Mouse (Mus musculus) hindbrain, postnatal 0 days (tissue): ENCODE data around the gene Lnx2. TPM values are rescaled to one million over a fixed set of nuclear protein-coding genes. Genes with fewer than 3 reads are reported as not detected.

ENCODE experiments used
- ATAC-seq: fragments of 200-750 bp; cut with Nextera tagmentation; 2 replicates; pipeline ENCODE4 v1.8.0; 2017; ENCODE audit warnings: mild to moderate bottlenecking, moderate TSS enrichment, moderate library complexity
- DNase-seq: peaks from one replicate; pipeline ENCODE4 v3.0.0-alpha.2; 2015; ENCODE audit warnings: low spot score
- H3K27ac ChIP-seq: fragments of 300-500 bp; sonication (generic); 2 replicates; pipeline ENCODE4 v1.5.1; 2014; ENCODE audit warnings: mild to moderate bottlenecking
- H3K27me3 ChIP-seq: fragments of 300-500 bp; sonication (generic); 2 replicates; pipeline ENCODE4 v1.6.1; 2014; ENCODE audit warnings: low read length, mixed read lengths; ENCODE audit not compliant: insufficient read depth
- H3K36me3 ChIP-seq: fragments of 300-500 bp; sonication (generic); 2 replicates; pipeline ENCODE4 v1.6.1; 2014; ENCODE audit warnings: low read length, mixed read lengths; ENCODE audit not compliant: insufficient read depth
- H3K4me1 ChIP-seq: fragments of 300-500 bp; sonication (generic); 2 replicates; pipeline ENCODE4 v1.6.1; 2014; ENCODE audit warnings: antibody characterized with exemption, low read length, mixed read lengths; ENCODE audit not compliant: insufficient read depth
- H3K4me2 ChIP-seq: fragments of 300-500 bp; sonication (generic); 2 replicates; pipeline ENCODE4 v1.6.1; 2014; ENCODE audit warnings: low read depth, mild to moderate bottlenecking, low read length, moderate library complexity, mixed read lengths
- H3K4me3 ChIP-seq: fragments of 300-500 bp; sonication (generic); 2 replicates; pipeline ENCODE4 v1.5.1; 2014; ENCODE audit warnings: low read length
- H3K9ac ChIP-seq: fragments of 300-500 bp; sonication (generic); replicated peaks from 2 replicates; pipeline ENCODE4 v1.6.1; 2014; ENCODE audit warnings: mild to moderate bottlenecking, low read length, moderate library complexity, mixed read lengths
- H3K9me3 ChIP-seq: fragments of 300-500 bp; sonication (generic); 2 replicates; pipeline ENCODE4 v1.6.1; 2016; ENCODE audit warnings: low read length, mixed read lengths
- CTCF ChIP-seq: IDR thresholded peaks from 2 replicates; pipeline ENCODE4 v1.5.1; 2016; ENCODE audit warnings: antibody characterized with exemption, control low read depth, low read depth
- WGBS: fragments of 180-500 bp; shearing (Covaris S2); extraction: QIAGEN DNeasy Blood & Tissue Kit; methylation state at CpG from one replicate; pipeline ENCODE4 v1.1.7; 2014; 5-methylcytosine and 5-hydroxymethylcytosine counted together
- polyA plus RNA-seq: library from polyadenylated mRNA; unstranded; fragments of >200 nt; fragmentation: Nextera tagmentation; extraction: Ambion mirVana; gene quantifications from 2 replicates; pipeline ENCODE4 v1.2.1, GENCODE M21; 2015
- total RNA-seq: library from RNA; depleted of rRNA; stranded (reverse); fragments of >200 nt; gene quantifications from 2 replicates; pipeline ENCODE4 v1.2.3, GENCODE M21; 2014

Lnx2 gene
- total and polyA plus RNA-seq, 2 experiments from 2014 or later: 3.0 to 9.7 TPM

- no peak overlapping the region for H3K9ac ChIP-seq
- no peak overlapping the region for H3K4me3 ChIP-seq
- no peaks in the 10 kb centered on the region for H3K27me3 ChIP-seq
- DNase-seq (no peak), ATAC-seq (no peak)
- no peaks in the 10 kb centered on the region for H3K4me1 ChIP-seq
- H3K36me3 ChIP-seq: peaks cover 5% of the 10 kb centered on the region; the same call in 1 of the 2 replicates
- no peak overlapping the region for H3K27ac ChIP-seq
- WGBS: 76% methylated on average over 13 of the region's 13 CpGs
- no peak overlapping the region for H3K4me2 ChIP-seq
- TF ChIP-seq CTCF: no peak
- H3K9me3 ChIP-seq: no peaks in the 10 kb centered on the region
These were observed 32.6 kb upstream of the Lnx2 start for GRCm38 (mm10) chr5:147108861-147109591.

GRCm38 (mm10) chr5:147107276-147107675, 30.9 kb upstream of the Lnx2 start:
- H3K4me3 ChIP-seq: no peak overlapping the region
- no peak for TF ChIP-seq CTCF

GRCm38 (mm10) chr5:147102295-147102694, 25.9 kb upstream of the Lnx2 start:
- ATAC-seq (no peak), DNase-seq (no peak)
- TF ChIP-seq CTCF: no peak
- Histone ChIP-seq H3K36me3 (peaks cover 5% of the 10 kb centered on the region; the same call in 1 of the 2 replicates), H3K4me2 (no peak overlapping the region), H3K9me3 (no peaks in the 10 kb centered on the region), H3K27ac (no peak overlapping the region), H3K4me3 (no peak overlapping the region), H3K27me3 (no peaks in the 10 kb centered on the region), H3K4me1 (no peaks in the 10 kb centered on the region), H3K9ac (no peak overlapping the region)
- 85% methylated on average over 6 of the region's 6 CpGs for WGBS

More at GRCm38 (mm10) chr5:147107276-147107675, 30.9 kb upstream of the Lnx2 start:
- Histone ChIP-seq H3K27me3 (no peaks in the 10 kb centered on the region), H3K9ac (no peak overlapping the region), H3K27ac (no peak overlapping the region), H3K4me1 (no peaks in the 10 kb centered on the region), H3K4me2 (no peak overlapping the region), H3K36me3 (peaks cover 5% of the 10 kb centered on the region; the same call in 1 of the 2 replicates), H3K9me3 (no peaks in the 10 kb centered on the region)
- no peak for DNase-seq
- no peak for ATAC-seq
- 77% methylated on average over 3 of the region's 3 CpGs for WGBS

DNA sequence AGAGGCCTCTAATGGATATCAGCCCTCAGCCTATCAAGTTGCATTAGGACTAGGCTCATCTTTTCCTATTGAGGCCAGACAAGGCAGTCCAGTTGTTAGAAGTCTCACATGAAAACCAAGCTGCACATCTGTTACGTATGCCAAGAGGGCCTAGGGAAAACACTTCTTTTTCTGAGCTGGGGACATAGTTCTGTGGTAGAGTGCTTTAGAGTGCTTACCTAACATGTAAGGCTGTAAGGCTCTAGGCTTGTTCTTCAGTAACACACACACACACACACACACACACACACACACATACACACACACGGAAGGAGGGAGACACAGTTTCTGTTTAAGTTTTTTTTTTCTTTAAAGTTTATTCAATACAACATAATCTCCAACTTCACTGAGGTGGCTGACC, 23.8 kb upstream of the Lnx2 start:
- TF ChIP-seq CTCF: no peak
- H3K4me3 ChIP-seq: no peak overlapping the region
- H3K4me2 ChIP-seq: no peak overlapping the region
- ATAC-seq (no peak), DNase-seq (no peak)
- no peaks in the 10 kb centered on the region; the same call in 1 of the 2 replicates for H3K36me3 ChIP-seq
- no peak overlapping the region for H3K9ac ChIP-seq
- H3K9me3 ChIP-seq: no peaks in the 10 kb centered on the region
- no peak overlapping the region for H3K27ac ChIP-seq
- H3K4me1 ChIP-seq: no peaks in the 10 kb centered on the region
- H3K27me3 ChIP-seq: no peaks in the 10 kb centered on the region
- 87% methylated on average over 2 of the region's 2 CpGs for WGBS

GRCm38 (mm10) chr5:147098667-147099066, 22.3 kb upstream of the Lnx2 start:
- Histone ChIP-seq H3K4me1 (no peaks in the 10 kb centered on the region), H3K4me2 (no peak overlapping the region), H3K9ac (no peak overlapping the region), H3K27ac (no peak overlapping the region), H3K4me3 (no peak overlapping the region), H3K36me3 (no peaks in the 10 kb centered on the region), H3K9me3 (no peaks in the 10 kb centered on the region), H3K27me3 (no peaks in the 10 kb centered on the region)
- no peak for DNase-seq
- 87% methylated on average over 7 of the region's 7 CpGs for WGBS
- ATAC-seq: no peak
- no peak for TF ChIP-seq CTCF

DNA sequence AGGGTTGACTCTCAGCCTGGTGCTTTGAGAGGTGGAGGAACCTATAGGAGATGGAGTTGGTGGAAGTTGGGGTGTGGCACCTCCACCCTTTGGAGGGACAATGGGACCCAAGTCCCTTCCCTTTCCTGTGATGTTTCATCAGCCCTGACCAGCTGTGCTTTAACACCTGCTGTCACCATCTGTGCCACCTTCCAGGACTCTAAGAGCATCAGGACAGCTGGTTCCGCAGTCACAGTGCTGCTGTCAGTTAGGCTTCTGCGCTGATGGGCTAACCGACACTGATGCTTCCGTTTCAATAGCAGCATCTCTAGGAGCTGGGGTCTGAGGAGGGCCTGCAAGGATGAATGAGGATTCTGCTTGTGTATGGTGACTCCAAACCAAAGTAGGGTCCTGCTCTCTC, 20.2 kb upstream of the Lnx2 start:
- H3K4me3 ChIP-seq: no peak overlapping the region
- H3K4me2 ChIP-seq: no peak overlapping the region
- ATAC-seq (no peak), DNase-seq (no peak)
- no peaks in the 10 kb centered on the region for H3K4me1 ChIP-seq
- no peaks in the 10 kb centered on the region for H3K9me3 ChIP-seq
- no peak overlapping the region for H3K9ac ChIP-seq
- no peaks in the 10 kb centered on the region for H3K36me3 ChIP-seq
- no peak overlapping the region for H3K27ac ChIP-seq
- WGBS: 94% methylated on average over 4 of the region's 4 CpGs
- TF ChIP-seq CTCF: no peak
- H3K27me3 ChIP-seq: no peaks in the 10 kb centered on the region

DNA sequence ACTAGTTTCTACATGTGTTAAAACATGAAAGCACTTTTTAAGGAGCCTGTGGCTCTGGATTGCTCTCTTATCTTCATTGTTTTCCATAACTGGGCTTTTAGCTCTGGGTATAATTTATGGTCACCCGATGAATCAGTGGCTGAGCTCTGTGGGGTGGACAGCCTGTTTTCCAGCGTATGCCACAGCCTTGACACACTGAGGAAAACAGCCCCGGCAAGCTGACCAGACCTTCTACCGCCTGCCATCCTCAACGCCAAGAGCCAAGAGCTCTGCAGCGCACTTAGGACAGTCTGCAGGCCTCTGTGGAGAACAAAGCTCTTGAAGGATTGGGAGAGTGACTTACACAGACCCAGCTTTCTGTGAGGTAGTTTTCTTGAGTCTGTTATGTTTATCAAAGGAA, 17.9 kb upstream of the Lnx2 start:
- no peak for TF ChIP-seq CTCF
- 92% methylated on average over 6 of the region's 6 CpGs for WGBS
- Histone ChIP-seq H3K9me3 (no peaks in the 10 kb centered on the region), H3K36me3 (no peaks in the 10 kb centered on the region), H3K4me1 (no peaks in the 10 kb centered on the region), H3K27me3 (no peaks in the 10 kb centered on the region), H3K9ac (no peak overlapping the region), H3K4me2 (no peak overlapping the region), H3K27ac (no peak overlapping the region), H3K4me3 (no peak overlapping the region)
- DNase-seq (no peak), ATAC-seq (no peak)
